Mouse (Mus musculus): ENCODE results near the gene Lca5l.

Gene Lca5l

GRCm38 (mm10) chr16:96191531-96192506, at the start of gene Lca5l:
Lca5l (minus strand) TSS chr16:96192271.
- peak; percentile 100 for DNase-seq

- DNase-seq = no peak
Measured at GRCm38 (mm10) chr16:96235366-96235970, 43.4 kb upstream of the Lca5l start, which contains the start of gene B3galt5. B3galt5 (plus strand) TSS chr16:96235801.

GRCm38 (mm10) chr16:96233996-96234395, 41.9 kb upstream of the Lca5l start:
- no peak for DNase-seq

GRCm38 (mm10) chr16:96231974-96232373, 39.9 kb upstream of the Lca5l start:
- no peak for DNase-seq

GRCm38 (mm10) chr16:96231251-96231650, 39.2 kb upstream of the Lca5l start:
- DNase-seq = no peak

- DNase-seq = peak; percentile 93 to 96
Measured at GRCm38 (mm10) chr16:96230411-96230810, 38.3 kb upstream of the Lca5l start.

GRCm38 (mm10) chr16:96229044-96229555, 37.0 kb upstream of the Lca5l start:
- DNase-seq = no peak

GRCm38 (mm10) chr16:96228438-96228837, 36.4 kb upstream of the Lca5l start:
- no peak for DNase-seq

- no peak for DNase-seq
Measured at GRCm38 (mm10) chr16:96222452-96222851, 30.4 kb upstream of the Lca5l start.

- no peak for DNase-seq
Measured at GRCm38 (mm10) chr16:96221959-96222358, 29.9 kb upstream of the Lca5l start.

GRCm38 (mm10) chr16:96221491-96221890, 29.4 kb upstream of the Lca5l start:
- peak; percentile 57 to 60 for DNase-seq

GRCm38 (mm10) chr16:96213027-96213426, 21.0 kb upstream of the Lca5l start:
- no peak for DNase-seq

- DNase-seq = no peak
Measured at GRCm38 (mm10) chr16:96210856-96211255, 18.8 kb upstream of the Lca5l start.

GRCm38 (mm10) chr16:96209789-96210188, 17.7 kb upstream of the Lca5l start:
- no peak for DNase-seq

- DNase-seq = no peak
Measured at GRCm38 (mm10) chr16:96201485-96202232, 9.6 kb upstream of the Lca5l start.

GRCm38 (mm10) chr16:96200702-96201028, 8.6 kb upstream of the Lca5l start:
- no peak for DNase-seq

GRCm38 (mm10) chr16:96199913-96200701, 8.0 kb upstream of the Lca5l start, which contains the start of gene Sh3bgr:
Sh3bgr (plus strand) TSS chr16:96200450.
- DNase-seq = peak; percentile 73

- no peak for DNase-seq
Measured at GRCm38 (mm10) chr16:96187619-96188018, 4.5 kb downstream of the Lca5l start.

- no peak for DNase-seq
Measured at GRCm38 (mm10) chr16:96179156-96179555, 12.9 kb downstream of the Lca5l start.

- DNase-seq = peak in 1 of 2 experiments; percentile 49
Measured at GRCm38 (mm10) chr16:96175399-96175798, 16.7 kb downstream of the Lca5l start.

- no peak for DNase-seq
Measured at GRCm38 (mm10) chr16:96173648-96174047, 18.4 kb downstream of the Lca5l start.

GRCm38 (mm10) chr16:96168837-96169236, 23.2 kb downstream of the Lca5l start:
- no peak for DNase-seq

All from cerebellum, postnatal 10 days (tissue).